Mouse (Mus musculus) heart, adult 2 months (tissue): ENCODE results near the gene Gm9008. TPM values are rescaled to one million over a fixed set of nuclear protein-coding genes. Genes with fewer than 3 reads are reported as not detected.
"Not testable (repeated sequence)": the region's sequence is repeated elsewhere in the genome, so short reads cannot be mapped to it uniquely, and the experiment has no call there.

Experiments used
- DNase-seq, 2 experiments: peaks; one replicate each; pipeline ENCODE4 v3.0.0; 2021
- H3K27ac ChIP-seq: fragments of 200-600 bp; 2 replicates; pipeline ENCODE4 v1.8.1; 2022
- H3K27me3 ChIP-seq: fragments of 200-500 bp; 2 replicates; pipeline ENCODE4 v1.6.1; 2012; ENCODE audit warnings: mild to moderate bottlenecking, low read length, inconsistent platforms, mixed read lengths; ENCODE audit not compliant: control insufficient read depth, insufficient read depth
- H3K36me3 ChIP-seq: fragments of 200-500 bp; 2 replicates; pipeline ENCODE4 v1.6.1; 2012; ENCODE audit warnings: low read length, inconsistent platforms; ENCODE audit not compliant: control insufficient read depth, insufficient read depth
- H3K4me1 ChIP-seq: fragments of 200-500 bp; 2 replicates; pipeline ENCODE4 v1.6.1; 2011; ENCODE audit warnings: low read length; ENCODE audit not compliant: control insufficient read depth, insufficient read depth
- H3K4me3 ChIP-seq: fragments of 200-600 bp; 2 replicates; pipeline ENCODE4 v1.8.1; 2022
- H3K79me2 ChIP-seq: fragments of 200-500 bp; replicated peaks from 2 replicates; pipeline ENCODE4 v1.6.1; 2012; ENCODE audit warnings: mild to moderate bottlenecking, inconsistent platforms, low read length, moderate library complexity, mixed read lengths; ENCODE audit not compliant: control insufficient read depth, insufficient read depth
- H3K9ac ChIP-seq: fragments of 200-500 bp; 2 replicates; pipeline ENCODE4 v1.6.1; 2012; ENCODE audit warnings: low read depth, mild to moderate bottlenecking, control low read depth, inconsistent platforms, low read length, mixed read lengths
- CTCF ChIP-seq: fragments of 200-600 bp; IDR thresholded peaks from 2 replicates; pipeline ENCODE4 v1.8.1; 2022; ENCODE audit warnings: antibody characterized with exemption, mild to moderate bottlenecking, moderate library complexity
- EP300 ChIP-seq: fragments of 200-500 bp; IDR thresholded peaks from 2 replicates; pipeline ENCODE4 v1.6.1; 2011; ENCODE audit warnings: low read depth, low read length, control low read depth; ENCODE audit not compliant: insufficient read depth
- POLR2A ChIP-seq: fragments of 200-500 bp; IDR thresholded peaks from 2 replicates; pipeline ENCODE4 v1.6.1; 2011; ENCODE audit warnings: mild to moderate bottlenecking, low read depth, low read length, control low read depth; ENCODE audit not compliant: insufficient read depth
- WGBS: fragments of 180-500 bp; shearing (Covaris S2); methylation state at CpG from one replicate; pipeline ENCODE4 v1.1.7; 2018; 5-methylcytosine and 5-hydroxymethylcytosine counted together
- intact Hi-C: fragments of 180-260 bp; cut with DNase I; formaldehyde crosslinking; loops from one replicate; pipeline ENCODE4 v1.15.1; 2025
- long read RNA-seq: library from polyadenylated mRNA; stranded (forward); transcript quantifications from one replicate; pipeline ENCODE4 v2.0.0, GENCODE M21; 2021
- polyA plus RNA-seq: library from polyadenylated mRNA; depleted of rRNA; stranded (reverse); fragments of >200 nt; gene quantifications from 2 replicates; pipeline ENCODE4 v1.2.3, GENCODE M21; 2012; rRNA removed
- total RNA-seq, 2 experiments: library from RNA; stranded (reverse); gene quantifications; 2 replicates each; pipeline ENCODE4 v1.2.3; 2021

Gm9008 gene
- total RNA-seq (1 to 10 TPM; 1.2 to 1.4 TPM), polyA plus RNA-seq (1.0 TPM in 1 of 2 replicates, not detected in the other)
- long read RNA-seq, partial matches to known transcripts = 0 of 2 reads
- long read RNA-seq, other reads (novel, unspliced or antisense) = 0 of 2 reads

DNA sequence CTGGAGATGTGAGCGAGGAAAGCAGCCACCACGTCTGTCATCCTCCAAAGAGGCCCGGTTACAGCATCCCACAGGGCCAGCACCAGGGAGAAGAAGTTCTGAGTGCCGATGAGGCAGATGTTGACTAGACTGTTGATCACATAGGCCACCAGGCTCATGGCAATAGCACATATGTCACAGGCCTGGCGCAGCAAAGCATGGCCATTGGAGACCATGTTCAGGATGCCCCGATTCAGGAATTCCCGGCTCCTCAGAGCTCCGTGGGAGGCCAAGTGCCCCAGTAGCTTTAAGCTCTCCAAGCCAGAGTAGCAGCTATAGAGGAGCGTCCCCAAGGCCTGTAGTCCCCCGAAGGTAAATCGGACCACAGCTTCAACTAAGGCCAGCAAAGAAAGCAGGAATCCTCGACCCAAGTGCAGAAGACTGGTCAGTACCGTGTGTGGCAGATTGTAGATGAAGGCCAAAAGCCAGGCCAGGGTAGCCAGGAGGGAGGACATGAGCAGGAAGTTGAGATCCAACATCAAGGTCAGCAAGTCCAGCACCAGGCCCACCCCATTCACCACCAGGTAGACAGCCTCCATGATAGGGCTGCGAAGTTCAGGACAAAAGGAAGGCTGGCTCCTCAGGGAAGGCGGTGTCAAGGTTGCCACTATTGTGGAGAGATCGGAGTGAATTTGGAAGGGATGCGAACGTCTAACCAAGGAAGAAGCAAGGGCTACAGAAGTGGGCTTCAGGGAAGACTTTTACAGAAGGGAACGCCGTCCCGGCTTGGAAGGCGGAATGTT, at the start of gene Gm9008:
Gene Gm9008 (minus strand): TSS at position 731 of the 782 bp plus-strand sequence.
- DNase-seq, H3K79me2 ChIP-seq, H3K9ac ChIP-seq, H3K36me3 ChIP-seq, H3K27ac ChIP-seq, H3K27me3 ChIP-seq, H3K4me3 ChIP-seq, H3K4me1 ChIP-seq, intact Hi-C loops: not testable (repeated sequence)
- WGBS = 89% methylated on average over 20 of the region's 22 CpGs

- WGBS = 76% methylated on average over 4 of the region's 4 CpGs
- no peak for DNase-seq
- H3K9ac ChIP-seq = no peak overlapping the region
- TF ChIP-seq EP300 (no peak), CTCF (no peak), POLR2A (no peak)
- no peaks in the 10 kb centered on the region for H3K4me1 ChIP-seq
- no peak overlapping the region for H3K27ac ChIP-seq
- no peaks in the 10 kb centered on the region for H3K36me3 ChIP-seq
- intact Hi-C loops = no loop called here
- no peak overlapping the region for H3K4me3 ChIP-seq
- H3K79me2 ChIP-seq = no peaks in the 10 kb centered on the region
- H3K27me3 ChIP-seq = no peaks in the 10 kb centered on the region
Observed at GRCm38 (mm10) chr6:76521975-76522641, 24.5 kb upstream of the Gm9008 start.

DNA sequence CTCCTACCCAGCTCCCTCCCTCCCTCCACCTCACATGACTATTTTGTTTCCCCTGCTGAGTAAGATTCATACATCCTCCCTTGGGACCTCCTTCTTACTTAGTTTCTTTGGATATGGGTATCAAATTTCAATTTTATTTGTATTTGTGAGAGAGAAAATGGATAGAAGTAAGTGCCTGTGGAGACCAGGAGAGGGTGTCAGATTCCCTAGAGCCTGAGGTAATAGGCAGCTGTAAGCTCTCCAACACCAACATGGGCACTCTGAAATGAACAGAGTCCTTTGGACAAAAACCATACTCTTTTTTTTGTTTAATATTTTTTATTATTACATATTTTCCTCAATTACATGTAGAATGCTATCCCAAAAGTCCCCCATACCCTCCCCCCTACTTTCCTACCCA, 12.6 kb upstream of the Gm9008 start:
- H3K79me2 ChIP-seq = no peaks in the 10 kb centered on the region

DNA sequence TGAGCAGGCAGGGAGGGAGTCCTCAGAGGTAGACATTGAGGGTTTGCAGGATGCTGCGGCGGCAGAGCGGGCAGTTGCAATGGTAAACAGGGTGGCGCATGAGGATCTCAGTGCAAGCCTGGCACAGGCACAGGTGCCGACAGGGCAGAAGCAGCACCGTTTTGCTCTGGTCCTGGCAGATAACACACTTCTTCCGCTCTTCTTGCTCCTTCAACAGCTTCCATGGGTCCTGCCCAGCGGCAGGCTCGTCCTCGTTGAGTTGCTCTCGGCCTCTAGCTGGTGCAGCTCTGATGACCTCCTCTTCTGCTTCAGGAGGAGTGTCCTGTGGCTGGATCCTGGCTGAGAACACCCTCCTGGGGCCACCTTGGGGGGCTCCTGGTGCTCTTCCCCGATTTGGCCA, 1.2 kb downstream of the Gm9008 start:
- 83% methylated on average over 12 of the region's 12 CpGs for WGBS
- H3K27ac ChIP-seq, H3K79me2 ChIP-seq, H3K4me3 ChIP-seq, H3K9ac ChIP-seq, H3K4me1 ChIP-seq, H3K36me3 ChIP-seq, DNase-seq, H3K27me3 ChIP-seq, intact Hi-C loops: not testable (repeated sequence)

More for the DNA sequence above, 12.6 kb upstream of the Gm9008 start:
- H3K9ac ChIP-seq = no peak overlapping the region
- intact Hi-C loops = no loop called here
- H3K4me3 ChIP-seq = no peak overlapping the region
- H3K4me1 ChIP-seq = no peaks in the 10 kb centered on the region
- no peaks in the 10 kb centered on the region for H3K27me3 ChIP-seq
- H3K27ac ChIP-seq = no peak overlapping the region
- no peak for DNase-seq
- TF ChIP-seq POLR2A = no peak
- TF ChIP-seq EP300 = no peak
- TF ChIP-seq CTCF = no peak
- H3K36me3 ChIP-seq = no peaks in the 10 kb centered on the region

- Histone ChIP-seq H3K79me2 (no peaks in the 10 kb centered on the region), H3K36me3 (no peaks in the 10 kb centered on the region), H3K4me1 (no peaks in the 10 kb centered on the region), H3K27ac (no peak overlapping the region), H3K4me3 (no peak overlapping the region), H3K9ac (no peak overlapping the region), H3K27me3 (no peaks in the 10 kb centered on the region)
- no peak for TF ChIP-seq EP300
- TF ChIP-seq POLR2A = no peak
- no peak for TF ChIP-seq CTCF
- intact Hi-C loops = no loop called here
- WGBS = 29% methylated on average over 2 of the region's 2 CpGs
- no peak for DNase-seq
Observed at GRCm38 (mm10) chr6:76468194-76468593, 29.4 kb downstream of the Gm9008 start.
